Mouse (Mus musculus) kidney, postnatal 4 days (tissue): ENCODE results near the gene Gdpd5.

Source experiments
- DNase-seq, 2 experiments: peaks; one replicate each; pipeline ENCODE4 v3.0.0; 2021; ENCODE audit warnings: mixed read lengths in 2 of 2

The Gdpd5 gene

GRCm38 (mm10) chr7:99381214-99382087 is at the start of gene Gdpd5:
Gene Gdpd5 (plus strand): TSS chr7:99381414.
- DNase-seq: peak; percentile 100

GRCm38 (mm10) chr7:99332774-99333480 is 48.3 kb upstream of the Gdpd5 start:
- DNase-seq: peak; percentile 96 to 97

GRCm38 (mm10) chr7:99340736-99341135 is 40.5 kb upstream of the Gdpd5 start:
- DNase-seq: no peak

- no peak for DNase-seq
Measured at GRCm38 (mm10) chr7:99343577-99343976, 37.6 kb upstream of the Gdpd5 start.

GRCm38 (mm10) chr7:99347268-99347667 is 33.9 kb upstream of the Gdpd5 start:
- DNase-seq: no peak

GRCm38 (mm10) chr7:99348883-99349282 is 32.3 kb upstream of the Gdpd5 start:
- DNase-seq: no peak

- peak; percentile 33 to 54 for DNase-seq
Measured at GRCm38 (mm10) chr7:99349782-99350720, 31.2 kb upstream of the Gdpd5 start.

GRCm38 (mm10) chr7:99351104-99351801 is 30.0 kb upstream of the Gdpd5 start:
- peak; percentile 64 to 74 for DNase-seq

- peak; percentile 55 to 71 for DNase-seq
Measured at GRCm38 (mm10) chr7:99351802-99352517, 29.3 kb upstream of the Gdpd5 start.

- peak; percentile 96 to 97 for DNase-seq
Measured at GRCm38 (mm10) chr7:99352526-99353400, 28.5 kb upstream of the Gdpd5 start, which contains the start of gene Serpinh1. Gene Serpinh1 (minus strand): TSS chr7:99353239.

GRCm38 (mm10) chr7:99355731-99356131 is 25.5 kb upstream of the Gdpd5 start:
- peak; percentile 87 to 93 for DNase-seq

GRCm38 (mm10) chr7:99356244-99356930 is 24.8 kb upstream of the Gdpd5 start:
- DNase-seq: peak; percentile 68 to 78

- DNase-seq: peak; percentile 44 to 61
Measured at GRCm38 (mm10) chr7:99357201-99357600, 24.0 kb upstream of the Gdpd5 start.

- peak in 1 of 2 experiments; percentile 37 for DNase-seq
Measured at GRCm38 (mm10) chr7:99358371-99358770, 22.8 kb upstream of the Gdpd5 start.

GRCm38 (mm10) chr7:99360021-99360802 is 21.0 kb upstream of the Gdpd5 start:
- peak; percentile 87 to 94 for DNase-seq

GRCm38 (mm10) chr7:99360803-99361414 is 20.3 kb upstream of the Gdpd5 start:
- DNase-seq: peak in 1 of 2 experiments; percentile 23

GRCm38 (mm10) chr7:99362137-99362536 is 19.1 kb upstream of the Gdpd5 start:
- no peak for DNase-seq

GRCm38 (mm10) chr7:99365069-99365468 is 16.1 kb upstream of the Gdpd5 start:
- peak; percentile 84 to 87 for DNase-seq
